Mouse (Mus musculus) lung, postnatal 25 days (tissue): ENCODE data around the gene Banf2.

Experiments used
- DNase-seq: peaks from one replicate; pipeline ENCODE4 v3.0.0; 2022; ENCODE audit warnings: low spot score

The Banf2 gene

DNA sequence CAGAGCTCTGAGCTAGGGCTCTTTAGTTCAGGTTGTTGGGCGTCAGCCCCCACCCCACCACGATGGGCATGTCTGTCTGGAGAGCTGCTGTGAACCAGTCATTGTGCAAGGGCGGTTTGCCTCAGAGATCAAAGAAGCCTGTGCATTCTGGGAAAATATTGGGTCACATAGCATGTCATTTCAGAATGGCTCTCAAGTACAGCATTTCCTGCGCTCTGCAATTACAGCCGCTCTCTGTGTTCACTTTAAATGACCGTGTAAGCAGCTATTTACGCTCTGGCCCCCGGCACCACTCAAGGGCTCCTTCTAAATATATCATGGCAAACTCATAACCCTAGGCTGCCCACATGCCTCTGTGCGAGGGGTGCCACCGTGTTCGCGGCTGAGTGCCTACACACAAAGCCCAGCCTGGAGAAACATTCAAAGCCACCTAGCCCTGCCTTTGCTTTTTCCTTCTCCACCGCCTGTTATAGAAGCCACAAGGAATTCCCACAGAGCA is 68.7 kb downstream of the Banf2 start:
- DNase-seq = no peak

DNA sequence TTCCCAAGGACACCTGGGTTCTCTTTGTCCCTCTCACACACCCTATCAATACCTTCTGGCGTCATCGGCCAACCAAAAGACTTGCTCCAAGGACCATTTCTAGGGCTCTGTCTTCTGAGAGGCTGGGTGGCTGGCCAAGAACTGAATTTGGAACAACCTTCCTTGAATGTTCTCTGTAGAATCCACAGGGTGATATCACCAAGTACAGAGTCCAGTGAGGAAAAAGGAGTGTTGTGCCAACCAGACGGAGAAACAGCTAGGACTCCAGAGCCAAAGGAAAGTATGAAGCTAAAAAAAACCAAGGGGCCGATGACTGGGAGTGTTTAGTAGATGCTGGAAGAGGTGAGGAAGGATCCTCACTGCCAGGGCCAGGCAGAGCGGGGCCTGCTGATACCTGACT is 74.5 kb downstream of the Banf2 start:
- DNase-seq = no peak

DNA sequence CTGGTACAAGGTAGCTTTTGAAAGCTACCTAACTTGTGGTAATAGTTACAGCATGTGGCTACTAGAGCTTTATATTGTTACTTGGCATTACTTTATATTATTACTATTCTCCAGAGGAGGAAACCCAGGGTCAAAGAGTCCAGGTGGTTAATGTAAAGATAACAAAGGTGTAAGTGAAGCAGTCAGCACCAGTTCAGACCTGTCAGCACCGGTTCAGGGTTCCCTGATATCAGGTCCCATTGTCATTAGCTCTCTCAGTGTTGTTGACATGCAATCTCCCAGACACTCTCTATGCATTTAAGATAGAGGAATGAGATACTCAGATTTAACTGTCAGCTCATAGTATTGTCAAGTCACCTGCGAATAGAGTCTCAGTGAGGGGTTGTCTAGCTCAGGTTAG is 75.0 kb downstream of the Banf2 start:
- no peak for DNase-seq

DNA sequence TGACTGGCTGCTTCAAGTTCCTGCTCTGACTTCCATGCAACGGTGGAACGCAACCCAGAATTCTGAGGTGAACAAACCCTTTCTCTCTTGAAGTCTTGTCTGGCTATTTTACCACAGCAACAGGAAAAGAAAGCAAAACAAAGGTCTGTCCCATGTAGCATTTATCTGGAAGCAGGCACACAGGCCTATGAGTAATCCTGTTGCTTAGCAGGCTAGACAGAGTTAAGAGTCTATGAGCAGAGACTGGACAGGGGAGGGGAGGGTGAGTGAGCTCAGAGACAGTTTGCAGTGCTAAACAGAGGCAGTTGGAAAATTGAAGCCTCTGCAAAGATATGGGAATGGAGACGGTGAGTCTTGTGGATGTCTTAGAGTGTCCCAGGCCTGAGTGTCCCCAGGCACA is 75.5 kb downstream of the Banf2 start:
- DNase-seq = no peak

DNA sequence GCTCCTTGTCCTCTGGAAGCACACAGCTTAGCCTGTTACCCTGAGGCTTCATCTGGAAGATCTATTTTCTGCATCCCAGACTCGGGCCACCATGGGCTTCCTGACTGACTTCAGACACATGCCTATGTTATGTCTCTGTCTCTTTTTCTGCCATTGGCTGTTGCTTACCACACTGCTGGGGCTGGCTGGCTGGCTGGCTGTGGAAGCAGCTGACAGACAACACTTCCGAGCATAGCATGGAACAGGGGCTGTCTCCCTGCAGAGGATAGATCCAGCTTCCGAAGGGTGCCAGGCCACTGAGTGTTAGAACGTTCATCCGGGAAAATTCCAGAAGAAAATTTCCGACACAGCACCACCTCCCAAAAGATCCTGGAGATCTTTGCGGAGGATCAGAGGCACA is 79.1 kb downstream of the Banf2 start:
- DNase-seq = no peak

DNA sequence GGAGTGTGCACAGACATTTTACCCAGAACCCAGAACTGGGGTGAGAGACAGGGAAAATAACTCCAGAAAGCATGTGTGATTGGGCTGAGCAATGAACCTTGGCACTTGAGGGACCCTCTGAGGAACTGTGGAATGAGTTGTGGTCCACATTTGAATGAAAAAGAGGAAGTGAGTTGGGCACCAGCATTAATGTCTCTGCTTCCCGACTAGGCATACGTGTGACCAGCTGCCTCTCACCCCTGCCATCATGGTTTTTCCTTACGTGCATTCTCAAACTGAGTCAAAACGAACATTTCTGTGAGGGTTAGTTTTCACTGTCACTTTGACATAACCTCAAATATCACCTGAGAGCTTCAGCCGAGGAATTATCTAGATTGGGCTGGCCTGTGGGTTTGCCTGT is 79.8 kb downstream of the Banf2 start:
- DNase-seq = no peak

DNA sequence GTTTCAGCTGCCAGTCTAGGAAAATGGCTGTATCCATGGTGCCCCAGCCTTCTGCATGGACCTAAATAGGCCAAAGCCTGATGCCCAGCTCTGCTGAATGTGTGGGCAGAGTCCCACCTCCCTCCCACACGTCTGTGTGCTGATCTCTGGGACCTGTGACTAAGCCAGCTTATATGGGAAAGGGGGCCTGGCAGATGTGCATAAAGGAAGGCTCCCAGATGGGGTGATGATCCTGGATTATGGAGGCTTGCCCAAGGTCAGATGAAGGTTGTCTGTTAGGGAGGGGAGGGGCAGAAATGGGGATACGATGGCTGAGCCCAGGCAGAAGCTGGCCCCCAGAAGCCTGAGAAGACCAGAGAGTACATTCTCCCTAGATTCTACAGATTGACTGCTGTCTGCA is 85.2 kb downstream of the Banf2 start:
- DNase-seq = no peak

DNA sequence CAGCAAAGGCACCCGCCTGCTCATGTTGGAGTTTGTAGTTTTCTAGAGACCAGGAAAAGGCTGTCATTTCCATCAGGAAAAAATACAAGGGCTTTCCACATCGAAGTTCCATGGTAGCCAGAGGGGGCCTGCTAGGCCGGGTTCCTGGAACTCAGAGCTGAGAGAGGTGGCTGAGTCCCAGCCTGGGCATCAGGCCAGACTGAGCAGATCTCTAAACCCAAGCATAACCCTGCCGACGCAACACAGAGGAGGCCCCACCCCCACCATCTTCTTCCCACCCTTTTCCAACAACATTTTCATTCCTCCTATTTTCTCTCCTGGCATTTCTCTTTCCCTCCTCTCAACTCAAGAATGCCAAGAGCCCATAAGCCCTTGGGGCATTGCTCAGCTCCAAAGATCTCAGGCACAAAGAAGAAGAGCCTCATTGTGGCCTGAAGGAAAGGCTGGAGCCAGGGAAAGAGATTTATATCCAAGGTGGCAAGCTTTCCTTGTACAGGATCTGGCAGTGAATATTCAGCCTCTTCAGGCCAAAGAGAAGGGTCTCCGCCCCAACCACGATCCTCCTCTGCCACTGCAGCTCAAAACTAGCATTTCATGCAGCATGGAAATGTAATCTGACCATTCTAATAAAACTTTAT is 87.4 kb downstream of the Banf2 start:
- DNase-seq = peak; percentile 32

DNA sequence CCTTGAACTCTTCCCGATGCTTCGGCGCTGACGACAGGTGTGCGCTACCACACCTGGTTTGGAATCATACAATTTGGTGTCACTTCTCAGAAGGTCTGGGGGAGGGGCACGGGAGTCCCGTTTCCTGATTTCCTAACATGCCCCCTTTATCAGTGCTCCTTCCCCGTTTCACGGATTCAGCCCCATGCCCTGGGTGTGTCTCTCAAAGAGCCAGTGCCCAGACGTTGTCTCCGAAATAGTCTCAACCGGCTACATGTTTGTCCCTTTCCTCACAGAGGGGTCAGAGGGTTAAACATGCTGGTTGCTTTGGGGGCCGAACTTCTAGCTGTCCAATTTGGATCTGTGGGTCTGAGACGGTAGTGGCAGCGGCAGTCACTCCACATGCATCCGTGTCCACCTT is 89.2 kb downstream of the Banf2 start:
- no peak for DNase-seq
